Mouse (Mus musculus) cortical plate, adult 2 months (tissue): Measurements from ENCODE around the gene Dner.

Source experiments
- CTCF ChIP-seq: fragments of 200-500 bp; IDR thresholded peaks from 2 replicates; pipeline ENCODE4 v1.5.1; 2011; ENCODE audit warnings: mild to moderate bottlenecking, control low read depth, low read length; ENCODE audit not compliant: insufficient read depth; ENCODE audit errors: extremely low read depth
- POLR2A ChIP-seq: fragments of 200-500 bp; IDR thresholded peaks from 2 replicates; pipeline ENCODE4 v1.6.1; 2011; ENCODE audit warnings: mild to moderate bottlenecking, low read length, control low read depth; ENCODE audit not compliant: insufficient read depth; ENCODE audit errors: extremely low read depth

GRCm38 (mm10) chr1:84596023-84596422 is 100.0 kb downstream of the Dner start:
- TF ChIP-seq CTCF (no peak), POLR2A (no peak)
